Mouse (Mus musculus) thymus, adult 2 months (tissue): ENCODE data around the gene Avil. TPM values are rescaled to one million over a fixed set of nuclear protein-coding genes. Genes with fewer than 3 reads are reported as not detected.

Source experiments
- DNase-seq: peaks from one replicate; pipeline ENCODE4 v3.0.0; 2021
- H3K27ac ChIP-seq: fragments of 200-500 bp; 2 replicates; pipeline ENCODE4 v1.5.1; 2012; ENCODE audit warnings: low read length, control low read depth; ENCODE audit not compliant: control insufficient read depth, insufficient read depth
- H3K27me3 ChIP-seq: fragments of 200-500 bp; 2 replicates; pipeline ENCODE4 v1.6.1; 2012; ENCODE audit warnings: mild to moderate bottlenecking, low read length, moderate library complexity, mixed read lengths; ENCODE audit not compliant: control insufficient read depth, insufficient read depth
- H3K36me3 ChIP-seq: fragments of 200-500 bp; 2 replicates; pipeline ENCODE4 v1.6.1; 2012; ENCODE audit warnings: mild to moderate bottlenecking, low read length, moderate library complexity; ENCODE audit not compliant: control insufficient read depth, insufficient read depth
- H3K4me1 ChIP-seq: fragments of 200-500 bp; replicated peaks from 2 replicates; pipeline ENCODE4 v1.6.1; 2012; ENCODE audit warnings: low read length; ENCODE audit not compliant: control insufficient read depth, insufficient read depth
- H3K4me3 ChIP-seq: fragments of 200-500 bp; 2 replicates; pipeline ENCODE4 v1.5.1; 2012; ENCODE audit warnings: mild to moderate bottlenecking, low read length, control low read depth, moderate library complexity; ENCODE audit not compliant: control insufficient read depth, insufficient read depth
- CTCF ChIP-seq: fragments of 200-500 bp; IDR thresholded peaks from 2 replicates; pipeline ENCODE4 v1.5.1; 2012; ENCODE audit warnings: mild to moderate bottlenecking, control low read depth, low read length, moderate library complexity, borderline replicate concordance; ENCODE audit not compliant: control insufficient read depth, poor library complexity, insufficient read depth; ENCODE audit errors: extremely low read depth
- POLR2A ChIP-seq: fragments of 200-500 bp; IDR thresholded peaks from 2 replicates; pipeline ENCODE4 v1.6.1; 2012; ENCODE audit warnings: mild to moderate bottlenecking, low read length, control low read depth, moderate library complexity; ENCODE audit not compliant: control insufficient read depth, poor library complexity, insufficient read depth; ENCODE audit errors: extremely low read depth
- WGBS: fragments of 180-500 bp; shearing (Covaris S2); methylation state at CpG from one replicate; pipeline ENCODE4 v1.1.7; 2018; 5-methylcytosine and 5-hydroxymethylcytosine counted together
- polyA plus RNA-seq: library from polyadenylated mRNA; depleted of rRNA; stranded (reverse); fragments of >200 nt; gene quantifications from 2 replicates; pipeline ENCODE4 v1.2.3, GENCODE M21; 2012

Gene Avil
- polyA plus RNA-seq, 1 experiment = 0.97 TPM

DNA sequence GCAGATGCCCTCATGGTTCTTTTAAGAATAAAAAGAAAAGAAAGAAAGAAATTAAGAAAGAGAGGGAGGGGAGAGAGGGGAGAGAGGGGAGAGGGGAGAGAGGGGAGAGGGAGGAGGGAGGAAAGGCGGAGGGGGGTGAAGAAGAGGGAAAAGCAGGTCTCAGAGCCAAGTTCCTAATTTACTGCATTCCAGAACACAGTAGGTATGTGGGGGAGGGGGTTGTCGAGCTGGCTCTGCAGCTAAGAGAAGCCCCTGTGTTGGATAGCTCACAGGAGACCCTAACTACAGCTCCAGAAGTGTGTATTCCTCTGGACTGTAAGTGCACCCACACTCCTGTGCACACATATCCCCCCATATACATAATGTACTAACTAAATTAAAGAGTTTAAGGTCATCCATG is 16.6 kb downstream of the Avil start:
- Histone ChIP-seq H3K27ac (no peak overlapping the region), H3K4me3 (no peak overlapping the region), H3K4me1 (no peaks in the 10 kb centered on the region), H3K27me3 (no peaks in the 10 kb centered on the region), H3K36me3 (no peaks in the 10 kb centered on the region)
- no peak for DNase-seq
- TF ChIP-seq POLR2A (no peak), CTCF (no peak)
- WGBS = 51% methylated on average over 2 of the region's 2 CpGs

DNA sequence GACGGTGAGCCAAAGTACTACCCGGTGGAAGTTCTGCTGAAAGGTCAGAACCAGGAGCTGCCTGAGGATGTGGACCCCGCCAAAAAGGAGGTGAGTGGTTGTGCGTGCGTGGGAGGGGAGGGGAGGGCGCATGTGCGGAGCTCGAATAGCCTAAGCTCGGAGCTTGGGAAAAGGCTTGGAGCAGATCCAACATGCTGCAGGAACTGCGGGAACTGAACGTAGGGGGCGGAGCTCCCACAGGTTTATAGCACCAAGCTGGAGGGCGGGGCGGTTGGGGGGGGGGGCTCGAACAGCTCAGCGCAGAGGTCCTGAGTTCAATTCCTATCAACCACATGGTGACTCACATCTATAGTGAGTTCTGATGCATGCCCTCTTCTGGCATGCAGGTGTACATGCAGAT is 17.9 kb downstream of the Avil start:
- Histone ChIP-seq H3K27ac (no peak overlapping the region), H3K36me3 (no peaks in the 10 kb centered on the region), H3K4me3 (no peak overlapping the region), H3K27me3 (no peaks in the 10 kb centered on the region), H3K4me1 (no peaks in the 10 kb centered on the region)
- TF ChIP-seq POLR2A (no peak), CTCF (no peak)
- no peak for DNase-seq
- WGBS = 93% methylated on average over 16 of the region's 16 CpGs

DNA sequence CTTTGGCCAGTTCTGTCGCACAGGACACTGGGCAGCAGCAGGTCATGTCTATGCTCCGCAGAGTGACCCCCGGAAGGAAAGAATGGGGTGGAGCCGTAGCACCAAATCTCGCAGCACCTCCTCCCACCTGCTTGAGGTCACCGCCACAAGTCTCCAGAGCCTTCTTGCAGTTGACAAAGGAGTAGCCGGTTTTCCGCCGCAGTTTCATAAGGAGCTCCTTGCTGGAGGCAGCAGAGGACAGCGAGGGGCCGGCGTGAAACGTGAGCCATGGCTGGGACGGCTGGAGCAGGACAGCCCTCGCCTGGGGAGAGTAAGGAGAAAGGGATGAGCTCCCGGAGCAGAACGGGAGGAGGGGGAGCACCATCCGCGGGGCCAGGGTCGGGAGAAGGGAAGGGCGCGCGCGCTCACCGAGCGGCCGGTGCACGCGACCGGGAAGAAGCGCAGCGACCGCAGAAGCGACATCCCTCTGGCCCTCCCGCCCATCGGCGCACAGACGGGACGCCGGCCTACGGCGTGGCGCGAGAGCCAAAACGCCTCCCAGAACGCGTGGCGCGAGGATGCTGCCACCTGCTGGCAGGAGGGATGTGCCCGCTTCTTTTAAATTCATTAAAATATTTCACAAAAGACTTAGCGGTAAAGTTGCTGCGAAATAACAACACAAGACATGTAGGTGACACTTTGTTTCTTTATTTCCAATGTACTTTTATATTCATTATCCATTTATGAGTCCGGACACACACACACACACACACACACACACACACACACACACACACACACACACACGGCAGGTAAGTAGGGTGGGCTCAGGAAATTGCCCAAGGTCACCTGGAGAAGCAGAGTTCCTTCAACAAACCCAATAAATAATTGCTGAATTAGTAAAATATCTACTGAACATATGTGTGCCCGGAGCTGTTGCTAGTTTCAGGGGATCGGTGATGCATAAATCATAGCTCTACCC is 30.1 kb downstream of the Avil start, which contains the start of gene Tsfm:
Gene Tsfm, minus strand, starts transcription at position 505 of the 961 bp plus-strand sequence.
- Histone ChIP-seq H3K27ac (no peak within 1 kb of the TSS), H3K36me3 (no peaks in the 10 kb centered on the region; the same call in 1 of the 2 replicates), H3K4me1 (peaks cover 4% of the 10 kb centered on the region; the same call in 1 of the 2 replicates), H3K4me3 (peak within 1 kb of the TSS; percentile 71), H3K27me3 (no peaks in the 10 kb centered on the region)
- 5% methylated on average over 56 of the region's 56 CpGs for WGBS
- TF ChIP-seq CTCF (peak; percentile 94), POLR2A (no peak)
- DNase-seq = peak; percentile 92

DNA sequence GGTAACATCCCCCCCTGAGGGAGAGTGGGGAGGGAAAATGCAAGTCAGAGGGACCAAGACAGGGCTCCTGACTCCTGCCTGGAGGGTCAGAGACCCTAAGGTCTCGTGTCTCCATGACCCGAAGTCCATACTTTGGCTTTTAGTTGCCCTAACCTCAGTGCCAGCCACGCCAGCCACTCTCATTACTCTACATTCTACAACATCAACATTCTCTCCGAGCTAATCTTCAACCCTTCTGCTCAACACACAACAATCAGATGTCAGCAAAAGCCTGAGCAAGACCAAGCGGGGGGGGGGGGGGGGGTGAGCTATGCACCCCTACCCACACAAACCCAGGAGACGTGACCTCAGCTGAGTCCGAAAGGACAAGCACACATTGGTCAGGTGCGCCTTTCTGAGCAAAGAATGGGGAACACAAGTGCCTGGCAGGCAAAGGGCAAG is 32.8 kb downstream of the Avil start:
- TF ChIP-seq POLR2A = no peak
- TF ChIP-seq CTCF = no peak
- H3K27me3 ChIP-seq = no peaks in the 10 kb centered on the region
- H3K4me1 ChIP-seq = peaks cover 4% of the 10 kb centered on the region; the same call in 1 of the 2 replicates
- H3K36me3 ChIP-seq = no peaks in the 10 kb centered on the region; the same call in 1 of the 2 replicates
- WGBS = 88% methylated on average over 8 of the region's 8 CpGs
- no peak overlapping the region for H3K4me3 ChIP-seq
- DNase-seq = no peak
- H3K27ac ChIP-seq = no peak overlapping the region

DNA sequence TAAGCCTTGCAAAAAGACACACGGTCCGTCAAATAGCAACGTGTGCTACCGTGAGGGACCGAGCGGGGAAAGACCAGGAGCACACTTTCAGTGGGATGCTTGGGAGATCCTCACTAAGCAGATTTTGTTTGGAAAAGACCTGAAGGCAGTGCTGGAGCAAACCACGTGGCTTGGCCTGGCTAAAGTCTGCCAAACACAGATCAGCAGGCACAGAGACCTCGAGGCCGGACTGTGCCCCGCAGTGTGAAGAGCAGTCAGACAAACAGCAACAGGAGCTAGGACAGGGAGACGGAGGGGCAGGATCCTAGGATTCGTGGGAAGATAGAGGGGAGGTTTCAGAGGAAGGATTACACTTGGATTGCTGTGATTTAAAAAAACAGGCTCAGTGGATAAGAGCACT is 35.8 kb downstream of the Avil start:
- Histone ChIP-seq H3K27ac (no peak overlapping the region), H3K27me3 (peaks cover 9% of the 10 kb centered on the region; the same call in 1 of the 2 replicates), H3K36me3 (no peaks in the 10 kb centered on the region), H3K4me3 (no peak overlapping the region), H3K4me1 (peaks cover 6% of the 10 kb centered on the region)
- 90% methylated on average over 12 of the region's 12 CpGs for WGBS
- no peak for DNase-seq
- TF ChIP-seq CTCF = no peak
- no peak for TF ChIP-seq POLR2A

DNA sequence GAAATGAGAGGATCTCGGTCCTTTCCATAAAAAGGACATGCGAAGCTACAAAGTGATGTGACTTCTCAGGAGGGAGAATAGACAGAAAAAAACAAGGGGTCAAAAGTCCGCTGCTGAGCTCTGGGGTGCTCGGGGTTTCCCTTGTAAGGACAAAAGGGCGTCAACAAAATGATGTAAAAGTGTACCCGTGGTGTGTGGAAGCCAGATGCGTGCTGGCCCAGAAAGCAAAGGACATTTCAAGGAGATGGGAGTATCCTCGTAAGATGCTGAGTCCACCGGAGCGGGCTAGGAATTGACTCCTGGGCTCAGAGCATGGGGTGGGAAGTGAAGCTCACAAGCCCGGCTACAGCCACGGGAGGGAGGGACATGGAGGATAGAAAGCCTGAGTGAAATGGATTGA is 37.1 kb downstream of the Avil start:
- Histone ChIP-seq H3K36me3 (no peaks in the 10 kb centered on the region), H3K27ac (no peak overlapping the region), H3K4me3 (no peak overlapping the region), H3K4me1 (peaks cover 13% of the 10 kb centered on the region), H3K27me3 (peaks cover 10% of the 10 kb centered on the region; the same call in 1 of the 2 replicates)
- TF ChIP-seq CTCF (no peak), POLR2A (no peak)
- no peak for DNase-seq
- WGBS = 82% methylated on average over 12 of the region's 12 CpGs
